Mouse (Mus musculus) myocyte (in vitro differentiated cells): ENCODE results near the gene Nkx2-4.

Experiments
- CEBPB ChIP-seq: IDR thresholded peaks from 2 replicates; pipeline ENCODE4 v1.6.1; 2011; ENCODE audit warnings: mild to moderate bottlenecking, moderate library complexity; ENCODE audit not compliant: poor library complexity, insufficient read depth, severe bottlenecking
- E2F4 ChIP-seq: IDR thresholded peaks from one replicate; pipeline ENCODE4 v1.6.1; 2011; ENCODE audit warnings: mild to moderate bottlenecking, control low read depth, moderate library complexity; ENCODE audit not compliant: insufficient read depth
- MYOD1 ChIP-seq, 3 experiments: IDR thresholded peaks; one replicate each; pipeline ENCODE4 v1.6.1; 2011; ENCODE audit warnings: control low read depth in 2 of 3, low read depth in 2 of 3, mild to moderate bottlenecking in 2 of 3, moderate library complexity in 1 of 3; ENCODE audit not compliant: insufficient read length in 2 of 3, control insufficient read depth in 1 of 3
- MYOG ChIP-seq, 3 experiments: IDR thresholded peaks; one replicate each; pipeline ENCODE4 v1.6.1; 2011; ENCODE audit warnings: control low read depth in 2 of 3, low read depth in 2 of 3, mild to moderate bottlenecking in 2 of 3; ENCODE audit not compliant: insufficient read length in 2 of 3, control insufficient read depth in 1 of 3, insufficient read depth in 1 of 3
- POLR2A ChIP-seq: IDR thresholded peaks from one replicate; pipeline ENCODE4 v1.6.1; 2011; ENCODE audit warnings: low read depth, mild to moderate bottlenecking, control low read depth, moderate library complexity; ENCODE audit not compliant: insufficient read length
- USF1 ChIP-seq: IDR thresholded peaks from one replicate; pipeline ENCODE4 v1.6.1; 2011; ENCODE audit warnings: low read depth, mild to moderate bottlenecking, control low read depth, moderate library complexity

GRCm38 (mm10) chr2:147085072-147085870 is at the start of gene Nkx2-4:
- no peak for TF ChIP-seq USF1
- no peak for TF ChIP-seq POLR2A
- TF ChIP-seq CEBPB = no peak
- TF ChIP-seq MYOG (IDR thresholded peaks at IDR 0.05; ENCODE audit: control insufficient read depth in 1 of 3, insufficient read depth in 1 of 3, insufficient read length in 2 of 3, low read depth in 2 of 3) = no peak
- no peak for TF ChIP-seq E2F4
- TF ChIP-seq MYOD1 (IDR thresholded peaks at IDR 0.05; ENCODE audit: control insufficient read depth in 1 of 3, insufficient read length in 2 of 3, low read depth in 2 of 3) = no peak
